Mouse (Mus musculus) CH12.LX (cell line): ENCODE measurements at regions not wholly inside any gene's neighbourhood (a gene's known extent, or its start where the extent isn't known, plus 50 kb on each side); places are given as distances from the start of the nearest gene placed in this dataset.

ENCODE experiments used
- CHD1 ChIP-seq: IDR thresholded peaks from 2 replicates; pipeline ENCODE4 v1.6.1; 2012; ENCODE audit warnings: low read depth, low read length, improper control_type of control experiment, inconsistent platforms
- CTCF ChIP-seq, 2 experiments: IDR thresholded peaks in 1 of 2; conservative IDR thresholded peaks in 1 of 2; 2 replicates each; pipeline ENCODE4 v1.5.1; 2011 to 2012; ENCODE audit warnings: low read depth in 2 of 2, low read length in 2 of 2, improper control_type of control experiment in 1 of 2, inconsistent platforms in 1 of 2, mild to moderate bottlenecking in 1 of 2, moderate library complexity in 1 of 2
- E2F4 ChIP-seq: IDR thresholded peaks from 2 replicates; pipeline ENCODE4 v1.6.1; 2011; ENCODE audit warnings: low read depth, low read length, improper control_type of control experiment; ENCODE audit not compliant: insufficient replicate concordance
- POLR2A ChIP-seq: IDR thresholded peaks from 2 replicates; pipeline ENCODE4 v1.6.1; 2011; ENCODE audit warnings: low read depth, mild to moderate bottlenecking, improper control_type of control experiment, low read length
- SMC3 ChIP-seq: IDR thresholded peaks from 2 replicates; pipeline ENCODE4 v1.6.1; 2011; ENCODE audit warnings: low read depth, low read length, improper control_type of control experiment
- USF1 ChIP-seq: IDR thresholded peaks from 2 replicates; pipeline ENCODE4 v1.6.1; 2014; ENCODE audit warnings: low read depth, mild to moderate bottlenecking, inconsistent platforms, low read length, improper control_type of control experiment
- USF2 ChIP-seq: conservative IDR thresholded peaks from 2 replicates; pipeline ENCODE4 v1.6.1; 2011; ENCODE audit warnings: low read depth, low read length, improper control_type of control experiment

- no peak for TF ChIP-seq USF2
- no peak for TF ChIP-seq CTCF (conservative IDR thresholded peaks at IDR 0.05 in 1 of 2, IDR thresholded peaks at IDR 0.05 in 1 of 2; ENCODE audit: low read depth in 2 of 2, low read length in 2 of 2)
- no peak for TF ChIP-seq POLR2A
- no peak for TF ChIP-seq SMC3
- no peak for TF ChIP-seq E2F4
- TF ChIP-seq CHD1: no peak
- TF ChIP-seq USF1: no peak
Measured at GRCm38 (mm10) chr1:18668901-18669300, 404.0 kb upstream of the Defb41 start.
